ENCODE assay signal across 40 mouse cellular contexts in genomic region chr19:7569650-7570049, GRCm38 (mm10). TPM values are rescaled to one million over a fixed set of nuclear protein-coding genes. Genes with fewer than 3 reads are reported as not detected.
DNase-seq lines count a peak whose midpoint lies in the region; ATAC-seq and TF ChIP-seq lines count a peak whose summit lies in the region.
"Had no signal": no experiment of that assay in that cellular context is flagged by ENCODE, and none has a peak within 500 bp of the region (broad histone marks: within the 10 kb centered on the region; RNA-seq: fewer than 3 reads in every experiment).

No protein-coding gene starts in this region.

- POLR2A ChIA-PET in Patski (lab: Charles Lee): interaction anchor here (1.2 kb wide), 1 partner anchor 12 kb away, joined by 3 read pairs; the partner anchor contains the start of gene Pla2g16

- TF ChIP-seq CTCF in Patski (IDR thresholded peaks at IDR 0.05): no peak

- DNase-seq in 3134 (ENCODE audit: extremely low read depth, insufficient read length, low spot score) (peak; percentile 18), Patski (ENCODE audit: low read depth, low spot score) (no peak)
- DNase-seq in CD4-positive helper T cell, adult 2 months (ENCODE audit: low read depth, low spot score): peak; percentile 28
- DNase-seq in naive thymus-derived CD4-positive, alpha-beta T cell, adult 2 months (ENCODE audit: low read depth): peak; percentile 14
- DNase-seq in kidney, postnatal 14 days: no peak
- DNase-seq in cerebellum, postnatal 10 days: no peak
- DNase-seq: adrenal gland, adult 8-10 months; B cell, adult 2 months; cerebellum, adult 8-10 months; embryo, embryonic 11 days; gastrocnemius, postnatal 14 days; heart, adult 11 months; heart, postnatal 4 days; kidney, adult 9 months; kidney, postnatal 25 days; layer of hippocampus, postnatal 36 days; left cerebral cortex, postnatal 4 days; liver, postnatal 0 days; lung, postnatal 36 days; retina, postnatal 1 day; right cerebral cortex, postnatal 14 days; spleen, adult 18-20 months; thymus, postnatal 14 days had no signal

- no peaks in the 10 kb centered on the region for H3K27me3 ChIP-seq in Patski
- H3K27me3 ChIP-seq: embryonic facial prominence, embryonic 12.5 days; heart, embryonic 15.5 days; hindbrain, embryonic 13.5 days; liver, embryonic 12.5 days; megakaryocyte, embryonic 14.5 days; midbrain, embryonic 12.5 days; neural tube, embryonic 15.5 days had no signal

- CTCF ChIA-PET in Patski (lab: Charles Lee): interaction anchor here (0.8 to 1.2 kb wide), 2 partner anchors 12 to 15 kb away, joined by 3 read pairs; partner anchors contain the start of gene Pla2g16

- in situ Hi-C loops in Patski (cut with MboI; ENCODE audit: low pct_unique_long_range_greater_than_20kb): no loop called here

- ATAC-seq in Patski: peak; percentile 80
- ATAC-seq in megakaryocyte, adult 5-6 weeks (ENCODE audit: poor library complexity, severe bottlenecking): no peak
- ATAC-seq: intestine, postnatal 0 days; liver, embryonic 12.5 days; liver, postnatal 0 days had no signal

RNA-seq across cellular contexts. Expression of gene Pla2g16, which starts 12.4 kb away (rescaled TPM):
- 17.8 TPM for polyA plus RNA-seq in Patski (2021)
- 4.7 and 4.9 TPM in 2 replicates for total RNA-seq in megakaryocyte, adult 5-6 weeks (2015)
- total RNA-seq in megakaryocyte, adult 5-6 weeks (2017): 4.8 and 5.1 TPM in 2 replicates

RNA-seq across cellular contexts. Expression of gene Lgals12, which starts 37.3 kb away (rescaled TPM):
- not detected for polyA plus RNA-seq in Patski (2021)
- not detected in 2 replicates for total RNA-seq in megakaryocyte, adult 5-6 weeks (2015)
- not detected in 2 replicates for total RNA-seq in megakaryocyte, adult 5-6 weeks (2017)
- polyA plus RNA-seq: liver, embryonic 12.5 days; liver, postnatal 0 days had no signal

RNA-seq across cellular contexts. Expression of gene Hrasls5, which starts 42.7 kb away (rescaled TPM):
- polyA plus RNA-seq in Patski (2021): not detected
- not detected in 2 replicates for total RNA-seq in megakaryocyte, adult 5-6 weeks (2015)
- total RNA-seq in megakaryocyte, adult 5-6 weeks (2017): not detected in 2 replicates
- total RNA-seq: adrenal gland, postnatal 4 days; gastrocnemius, postnatal 14 days; heart, postnatal 4 days; layer of hippocampus, adult 18-20 months; layer of hippocampus, postnatal 36 days; left cerebral cortex, postnatal 4 days; midbrain, postnatal 0 days had no signal
- polyA plus RNA-seq: embryonic facial prominence, embryonic 12.5 days; forebrain, embryonic 11.5 days; heart, embryonic 10.5 days; heart, embryonic 15.5 days; hindbrain, embryonic 13.5 days; intestine, postnatal 0 days; limb, embryonic 14.5 days; liver, embryonic 12.5 days; liver, postnatal 0 days; midbrain, embryonic 12.5 days; midbrain, postnatal 0 days; neural tube, embryonic 15.5 days; stomach, embryonic 16.5 days; urinary bladder, adult 2 months had no signal

Comparison
In these comparisons a context has a peak if more than half of its experiments do, and no peak if none do; other contexts are left out.
1. DNase-seq: peak in 3134 (single experiment), CD4-positive helper T cell, adult 2 months (single experiment) and naive thymus-derived CD4-positive, alpha-beta T cell, adult 2 months (single experiment); none in Patski (single experiment), kidney, postnatal 14 days (single experiment) and cerebellum, postnatal 10 days (0 of 2).